Mouse (Mus musculus): ENCODE results near the gene Agbl5.

Agbl5 gene

DNA sequence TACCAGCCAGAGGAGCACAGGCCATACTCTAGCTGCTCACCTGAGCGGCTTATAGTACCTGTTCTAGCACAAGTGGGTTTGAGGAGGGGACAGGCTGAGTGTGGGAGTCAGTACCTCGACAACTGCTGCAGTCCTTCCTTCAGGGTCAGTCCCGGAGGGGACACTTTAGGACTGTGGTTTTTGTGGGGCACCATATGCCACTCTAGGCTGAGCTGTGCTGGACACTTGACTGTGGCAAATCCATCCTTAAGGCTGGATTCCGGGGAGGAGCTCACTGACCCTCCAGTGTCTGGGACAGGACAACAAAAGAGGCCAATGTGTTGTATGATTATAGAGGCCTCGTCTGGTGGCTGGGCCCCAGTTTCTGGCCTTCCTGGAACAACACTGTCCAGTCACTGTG lies 64.1 kb downstream of the Agbl5 start:
- DNase-seq (ENCODE audit: low spot score in 2 of 2) = no peak

DNA sequence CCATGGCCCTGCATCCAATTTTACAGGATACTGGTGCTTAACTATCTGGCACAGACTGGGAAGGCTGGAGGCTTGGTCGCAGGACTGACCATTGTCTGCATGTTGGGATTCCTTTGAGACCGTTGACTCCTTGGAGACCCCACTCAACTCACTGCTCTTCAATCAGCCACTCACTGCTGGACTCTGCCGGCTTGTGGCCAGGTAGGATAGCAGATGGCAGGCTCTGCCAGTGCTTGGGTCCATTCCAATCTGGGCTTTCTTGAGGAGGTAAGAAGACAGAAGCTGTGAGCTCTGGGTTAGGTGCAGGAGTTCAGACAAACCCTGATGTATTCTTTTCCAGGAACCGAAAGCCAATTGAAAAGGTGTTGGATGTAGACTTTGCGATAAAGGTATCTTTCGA lies 65.6 kb downstream of the Agbl5 start:
- DNase-seq (ENCODE audit: low spot score in 2 of 2) = no peak

DNA sequence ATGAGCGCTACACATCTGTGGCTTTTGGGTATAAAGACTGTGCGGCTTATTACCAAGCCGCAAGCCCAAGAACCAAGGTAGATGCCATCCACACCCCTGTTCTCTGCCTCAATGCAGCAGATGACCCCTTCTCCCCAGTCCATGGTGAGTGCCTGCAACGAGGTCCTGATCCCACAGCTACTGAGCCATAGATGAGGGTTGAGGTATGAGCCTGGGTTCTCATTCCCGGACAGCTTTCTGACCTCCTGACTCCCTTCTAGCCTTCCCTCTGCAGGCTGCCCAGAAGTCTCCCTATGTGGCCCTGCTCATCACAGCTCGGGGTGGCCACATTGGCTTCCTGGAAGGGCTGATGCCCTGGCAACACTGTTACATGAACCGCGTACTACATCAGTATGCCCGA lies 66.1 kb downstream of the Agbl5 start:
- no peak for DNase-seq (ENCODE audit: low spot score in 2 of 2)

DNA sequence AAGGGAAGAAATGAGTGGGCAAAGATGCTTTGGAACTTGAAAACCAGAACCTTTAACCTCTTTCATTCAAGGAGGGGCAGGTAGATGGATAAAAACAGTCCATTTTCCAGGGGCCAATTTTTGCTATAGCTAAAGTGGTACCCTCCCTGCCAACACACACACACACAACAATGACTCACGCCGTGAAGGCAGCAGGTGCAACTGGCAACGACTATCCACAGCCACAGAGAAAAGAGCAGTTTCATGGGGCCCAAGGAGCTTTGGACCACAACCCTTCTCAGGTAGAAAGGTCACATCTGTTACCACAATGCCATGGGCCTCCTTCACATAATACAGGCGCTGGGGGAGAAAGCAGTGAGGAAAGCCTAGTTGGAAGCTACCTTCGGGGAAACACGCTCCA lies 67.3 kb downstream of the Agbl5 start:
- DNase-seq (ENCODE audit: low spot score in 2 of 2) = no peak

All from right cerebral cortex, postnatal 36 days (tissue).